Mouse (Mus musculus): ENCODE data around the gene Umodl1. TPM values are rescaled to one million over a fixed set of nuclear protein-coding genes. Genes with fewer than 3 reads are reported as not detected.

Umodl1 gene
- polyA plus RNA-seq, 1 experiment from 2014 or later, result not detected

DNA sequence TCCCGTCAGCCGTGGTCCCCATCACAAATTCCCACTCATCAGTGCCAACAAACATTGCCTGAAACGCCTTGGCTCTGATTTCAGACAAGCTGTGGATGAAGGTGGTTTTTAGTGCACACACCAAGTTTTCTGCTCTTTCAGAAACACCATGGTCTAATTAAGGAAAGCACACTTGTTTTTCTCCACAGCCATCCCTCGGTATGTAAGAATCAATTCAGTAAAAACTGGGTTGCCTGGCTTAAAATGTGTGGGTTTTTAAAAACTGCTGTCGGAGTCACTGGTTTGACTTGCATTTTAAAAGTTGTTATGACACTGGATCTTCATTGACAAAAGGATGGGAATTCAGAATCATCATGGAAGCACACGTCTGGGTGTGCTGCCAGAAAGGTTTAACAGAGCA lies 73.3 kb downstream of the Umodl1 start:
- 77% methylated on average over 6 of the region's 6 CpGs for WGBS
- Histone ChIP-seq H3K9ac (no peak overlapping the region), H3K27ac (no peak overlapping the region), H3K4me2 (replicated peaks) (no peak overlapping the region), H3K36me3 (no peaks in the 10 kb centered on the region), H3K27me3 (no peaks in the 10 kb centered on the region), H3K4me3 (no peak overlapping the region), H3K4me1 (no peaks in the 10 kb centered on the region), H3K9me3 (peaks cover 7% of the 10 kb centered on the region; the same call in 1 of the 2 replicates)
- ATAC-seq (ENCODE audit: low FRiP score, low read depth), result no peak

DNA sequence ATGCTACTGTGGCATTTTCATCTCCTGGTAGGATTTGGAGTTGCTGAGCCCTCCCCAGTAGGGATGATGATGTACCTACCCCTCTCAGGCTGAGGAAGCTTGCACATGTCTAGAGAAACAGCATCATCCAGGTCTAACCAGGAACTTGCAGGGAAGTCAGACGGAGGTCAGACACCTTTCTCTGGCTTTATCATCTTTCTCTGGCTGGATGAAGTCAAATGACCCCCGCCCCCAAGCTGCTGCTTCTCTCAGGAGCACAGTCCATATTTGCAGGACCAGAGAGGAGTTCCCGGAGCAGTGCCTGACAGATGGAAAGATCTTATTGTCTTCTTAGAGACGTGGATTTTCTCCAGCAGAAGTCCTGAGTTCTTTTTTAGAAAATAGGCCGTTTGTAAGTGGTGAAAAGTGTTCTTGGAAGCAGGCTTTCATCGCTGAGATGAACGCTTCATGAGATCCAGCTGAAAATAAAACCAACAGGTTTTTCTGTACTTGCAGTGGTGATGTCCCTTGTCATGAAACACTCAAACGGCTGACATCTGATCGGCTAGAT lies 74.5 kb downstream of the Umodl1 start:
- Histone ChIP-seq H3K4me1 (peaks cover 6% of the 10 kb centered on the region), H3K27me3 (no peaks in the 10 kb centered on the region), H3K4me2 (replicated peaks) (no peak overlapping the region), H3K27ac (no peak overlapping the region), H3K9ac (no peak overlapping the region), H3K4me3 (no peak overlapping the region), H3K9me3 (peaks cover 7% of the 10 kb centered on the region; the same call in 1 of the 2 replicates), H3K36me3 (no peaks in the 10 kb centered on the region)
- WGBS, result 75% methylated on average over 9 of the region's 9 CpGs
- no peak for ATAC-seq (ENCODE audit: low FRiP score, low read depth)

- H3K4me1 ChIP-seq, result peaks cover 10% of the 10 kb centered on the region
- ATAC-seq (ENCODE audit: low FRiP score, low read depth), result no peak
- H3K9me3 ChIP-seq, result peaks cover 7% of the 10 kb centered on the region; the same call in 1 of the 2 replicates
- no peak overlapping the region for H3K27ac ChIP-seq
- no peaks in the 10 kb centered on the region for H3K27me3 ChIP-seq
- no peak overlapping the region for H3K4me3 ChIP-seq
- H3K36me3 ChIP-seq, result no peaks in the 10 kb centered on the region
- no peak overlapping the region for H3K9ac ChIP-seq
- no peak overlapping the region for H3K4me2 ChIP-seq (replicated peaks)
- WGBS, result 80% methylated on average over 4 of the region's 4 CpGs
Observed at GRCm38 (mm10) chr17:31029407-31029806, 75.0 kb downstream of the Umodl1 start.

- Histone ChIP-seq H3K4me3 (no peak overlapping the region), H3K36me3 (no peaks in the 10 kb centered on the region), H3K9me3 (peaks cover 7% of the 10 kb centered on the region; the same call in 1 of the 2 replicates), H3K27me3 (no peaks in the 10 kb centered on the region), H3K27ac (no peak overlapping the region), H3K9ac (no peak overlapping the region), H3K4me2 (replicated peaks) (no peak overlapping the region), H3K4me1 (peaks cover 29% of the 10 kb centered on the region)
- WGBS, result 91% methylated on average over 4 of the region's 4 CpGs
- ATAC-seq (ENCODE audit: low FRiP score, low read depth), result no peak
Observed at GRCm38 (mm10) chr17:31032341-31032740, 77.9 kb downstream of the Umodl1 start.

DNA sequence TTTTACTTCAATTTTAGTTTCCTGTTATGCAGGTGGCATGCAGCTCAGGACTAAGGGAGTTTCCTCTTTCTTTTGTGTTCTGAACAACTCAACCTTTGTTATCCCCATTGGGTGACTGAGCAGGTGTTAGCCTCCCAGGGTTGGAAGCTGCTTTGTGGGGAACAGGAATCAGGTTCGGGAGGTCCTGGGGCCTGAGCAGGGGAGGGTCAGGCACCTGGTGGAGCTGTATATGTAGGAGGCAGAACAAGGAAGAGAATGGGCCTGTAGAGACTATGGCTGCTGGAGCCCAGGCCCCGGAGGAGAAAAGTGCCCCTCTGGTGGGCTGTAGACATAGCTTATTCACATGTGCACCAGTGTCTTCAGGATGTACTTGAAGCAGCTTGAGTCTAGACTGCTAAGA lies 78.8 kb downstream of the Umodl1 start:
- Histone ChIP-seq H3K4me2 (replicated peaks) (no peak overlapping the region), H3K9ac (no peak overlapping the region), H3K27ac (no peak overlapping the region), H3K4me1 (peaks cover 35% of the 10 kb centered on the region), H3K4me3 (no peak overlapping the region), H3K36me3 (no peaks in the 10 kb centered on the region), H3K9me3 (peaks cover 7% of the 10 kb centered on the region; the same call in 1 of the 2 replicates), H3K27me3 (no peaks in the 10 kb centered on the region)
- ATAC-seq (ENCODE audit: low FRiP score, low read depth), result no peak
- WGBS, result 73% methylated on average over 2 of the region's 2 CpGs

DNA sequence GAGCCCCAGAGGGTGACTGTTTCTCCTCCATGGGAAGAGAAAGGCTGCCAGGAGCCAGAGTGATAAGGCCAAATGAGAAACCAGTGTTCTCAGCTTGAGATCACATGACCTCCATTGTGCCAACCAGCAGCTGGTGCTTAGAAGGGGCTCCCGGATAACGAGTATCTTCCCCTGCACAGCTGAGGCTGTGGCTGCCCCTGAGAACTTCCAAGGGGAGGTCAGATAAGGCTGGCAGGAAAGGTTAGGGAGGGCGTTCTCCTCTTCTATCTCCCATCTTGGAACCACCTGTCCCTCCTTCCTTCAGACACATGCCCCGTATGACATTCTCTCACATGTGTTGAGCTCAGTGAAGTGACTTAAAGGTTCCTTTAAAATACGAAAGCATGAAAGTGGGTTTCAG lies 79.7 kb downstream of the Umodl1 start:
- Histone ChIP-seq H3K4me2 (replicated peaks) (no peak overlapping the region), H3K36me3 (no peaks in the 10 kb centered on the region), H3K9me3 (peaks cover 7% of the 10 kb centered on the region; the same call in 1 of the 2 replicates), H3K9ac (no peak overlapping the region), H3K27me3 (no peaks in the 10 kb centered on the region), H3K4me1 (peaks cover 35% of the 10 kb centered on the region), H3K4me3 (no peak overlapping the region), H3K27ac (no peak overlapping the region)
- 58% methylated on average over 5 of the region's 5 CpGs for WGBS
- ATAC-seq (ENCODE audit: low FRiP score, low read depth), result no peak

DNA sequence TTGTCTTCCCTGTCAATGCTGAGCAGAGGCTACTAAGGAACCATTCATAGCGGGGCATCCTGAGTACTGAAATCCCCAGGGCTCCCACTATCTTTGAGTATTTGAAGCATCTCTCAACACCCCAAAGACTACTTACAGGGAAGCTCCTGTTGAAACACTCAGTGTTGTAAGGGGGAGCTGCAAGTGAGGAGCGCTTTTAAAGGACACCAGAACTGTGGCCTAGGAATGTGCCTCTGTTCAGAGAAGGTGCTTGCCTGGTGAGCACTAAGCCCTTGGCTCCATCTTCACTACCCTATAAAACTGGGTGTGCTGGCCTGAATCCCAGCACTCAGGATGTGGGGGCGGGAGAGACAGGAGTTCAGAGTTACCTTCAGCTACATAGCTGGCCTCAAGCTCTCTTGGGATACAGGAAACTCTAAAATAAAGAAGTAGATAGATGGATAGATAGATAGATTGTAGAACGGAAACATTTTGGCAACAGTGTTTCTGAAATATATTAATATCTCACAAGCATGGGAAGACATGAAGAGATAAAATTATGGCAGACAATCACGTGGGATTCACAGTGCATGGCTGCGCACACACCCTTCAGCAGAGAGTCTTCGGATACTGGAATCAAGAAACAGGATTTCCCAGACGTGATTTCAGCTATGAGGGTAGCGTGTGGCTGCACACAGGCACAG lies 80.4 kb downstream of the Umodl1 start:
- WGBS, result 85% methylated on average over 9 of the region's 9 CpGs
- Histone ChIP-seq H3K4me3 (no peak overlapping the region), H3K4me2 (replicated peaks) (no peak overlapping the region), H3K36me3 (no peaks in the 10 kb centered on the region), H3K27ac (no peak overlapping the region), H3K27me3 (no peaks in the 10 kb centered on the region), H3K4me1 (peaks cover 35% of the 10 kb centered on the region), H3K9ac (no peak overlapping the region), H3K9me3 (peaks cover 7% of the 10 kb centered on the region; the same call in 1 of the 2 replicates)
- ATAC-seq (ENCODE audit: low FRiP score, low read depth), result no peak

DNA sequence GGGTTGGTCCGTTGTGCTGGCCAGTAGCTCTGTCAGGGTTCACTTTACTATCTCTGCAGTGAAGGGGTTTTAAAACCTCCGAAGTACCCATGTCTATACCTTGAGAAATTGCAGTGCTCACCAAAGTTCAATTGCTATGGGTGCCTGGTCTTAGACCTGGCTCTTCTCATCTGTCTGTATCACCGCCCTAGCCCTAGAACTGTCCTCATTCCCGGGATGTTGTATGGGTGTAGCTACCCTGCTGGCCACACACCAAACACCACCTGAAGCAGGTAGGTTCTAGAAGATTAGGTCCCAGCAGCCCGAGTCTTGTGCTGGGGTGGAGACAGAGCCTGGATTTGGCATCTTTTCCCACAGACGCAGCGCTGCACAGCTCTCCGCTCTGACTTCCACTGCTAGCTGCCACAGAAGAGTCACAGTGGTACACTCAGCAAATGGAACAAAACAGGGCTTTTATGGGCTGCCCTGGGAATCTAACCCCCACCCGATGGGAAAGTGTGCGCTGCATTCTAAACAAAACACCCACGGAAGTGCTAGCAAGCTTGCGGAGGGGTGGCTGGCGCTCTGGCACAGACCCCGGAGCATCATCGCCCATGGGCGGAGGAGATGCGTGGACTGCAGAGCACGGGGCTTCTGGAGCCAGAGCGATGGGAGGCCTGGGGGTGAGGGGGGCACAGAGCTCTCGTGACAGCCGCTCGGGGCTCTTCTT lies 81.9 kb downstream of the Umodl1 start:
- Histone ChIP-seq H3K9ac (no peak overlapping the region), H3K27me3 (no peaks in the 10 kb centered on the region), H3K4me1 (peaks cover 35% of the 10 kb centered on the region), H3K36me3 (no peaks in the 10 kb centered on the region), H3K4me3 (no peak overlapping the region), H3K27ac (no peak overlapping the region; the same call in 1 of the 2 replicates), H3K4me2 (replicated peaks) (no peak overlapping the region), H3K9me3 (peaks cover 7% of the 10 kb centered on the region; the same call in 1 of the 2 replicates)
- no peak for ATAC-seq (ENCODE audit: low FRiP score, low read depth)
- 79% methylated on average over 22 of the region's 22 CpGs for WGBS

DNA sequence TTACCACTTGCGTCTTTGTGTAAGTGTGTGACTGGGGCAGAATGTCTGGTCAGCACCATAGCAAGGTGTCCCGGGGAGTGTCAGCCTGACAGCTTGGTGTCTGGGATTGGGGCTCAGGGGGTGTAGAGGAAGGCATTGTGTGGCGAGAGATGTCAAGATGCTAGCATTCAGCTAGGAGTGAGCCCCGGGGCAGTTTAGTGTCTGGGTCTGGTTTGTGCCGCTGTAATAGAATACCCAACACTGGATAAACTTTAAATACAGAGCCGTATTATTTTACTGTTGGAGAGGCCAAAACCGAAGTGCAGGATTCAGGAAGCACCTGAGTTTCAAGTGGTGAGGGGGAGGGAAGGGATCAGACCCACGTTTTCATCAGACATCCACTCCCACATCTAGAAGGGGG lies 82.9 kb downstream of the Umodl1 start:
- H3K4me2 ChIP-seq (replicated peaks), result no peak overlapping the region
- no peak overlapping the region for H3K4me3 ChIP-seq
- H3K4me1 ChIP-seq, result peaks cover 35% of the 10 kb centered on the region
- ATAC-seq (ENCODE audit: low FRiP score, low read depth), result no peak
- H3K27me3 ChIP-seq, result no peaks in the 10 kb centered on the region
- no peaks in the 10 kb centered on the region for H3K36me3 ChIP-seq
- H3K27ac ChIP-seq, result no peak overlapping the region
- no peak overlapping the region for H3K9ac ChIP-seq
- H3K9me3 ChIP-seq, result 0 out of 2 replicates have a peak, but pooled peaks cover 1% of the 10 kb centered on the region
- WGBS, result 49% methylated on average over 8 of the region's 8 CpGs

DNA sequence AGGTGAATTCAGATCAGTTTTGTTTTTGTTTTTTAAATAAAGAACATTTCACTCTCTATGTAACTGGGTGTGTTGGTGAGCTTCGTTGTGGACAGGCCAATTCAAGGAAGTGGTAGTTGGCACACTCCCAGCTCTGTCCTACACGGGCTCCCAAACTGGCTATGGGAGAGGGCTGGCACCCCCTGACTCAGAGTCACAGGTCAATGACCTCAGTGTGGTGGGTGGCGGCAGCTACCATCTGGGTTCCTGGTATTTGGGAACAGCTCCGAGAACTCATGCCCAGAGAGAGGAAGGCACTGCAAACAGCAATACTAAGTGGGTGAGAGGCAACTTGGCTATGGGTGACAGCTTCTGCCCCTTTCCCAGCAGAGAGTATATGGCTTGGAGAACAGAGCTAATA lies 83.9 kb downstream of the Umodl1 start:
- ATAC-seq (ENCODE audit: low FRiP score, low read depth), result no peak
- Histone ChIP-seq H3K36me3 (no peaks in the 10 kb centered on the region), H3K4me2 (replicated peaks) (no peak overlapping the region), H3K9ac (no peak overlapping the region), H3K9me3 (no peaks in the 10 kb centered on the region), H3K27ac (no peak overlapping the region), H3K4me3 (no peak overlapping the region), H3K27me3 (no peaks in the 10 kb centered on the region), H3K4me1 (peaks cover 32% of the 10 kb centered on the region)
- 77% methylated on average over 4 of the region's 4 CpGs for WGBS

DNA sequence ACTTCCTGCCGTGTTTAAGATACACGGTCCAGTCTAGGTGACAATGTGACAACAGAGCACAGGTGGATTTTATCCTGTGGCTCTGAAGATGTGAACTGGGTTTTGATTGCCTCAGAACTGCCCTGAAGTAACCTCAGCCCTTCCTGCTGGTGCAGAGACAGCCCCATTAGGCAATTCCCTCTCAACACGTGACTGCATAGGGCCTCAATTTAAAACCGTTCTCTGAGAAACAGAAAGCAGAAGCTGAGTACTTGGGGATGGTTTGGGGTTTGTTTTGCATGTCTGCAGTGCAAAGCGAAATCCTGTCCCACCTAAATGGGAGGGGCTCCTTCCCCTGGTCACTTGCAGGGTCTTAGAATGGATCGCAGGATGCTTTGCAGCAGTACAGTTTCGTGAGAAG lies 85.2 kb downstream of the Umodl1 start:
- Histone ChIP-seq H3K4me1 (peaks cover 23% of the 10 kb centered on the region), H3K9ac (no peak overlapping the region), H3K4me2 (replicated peaks) (no peak overlapping the region), H3K36me3 (no peaks in the 10 kb centered on the region), H3K27me3 (no peaks in the 10 kb centered on the region), H3K27ac (no peak overlapping the region), H3K4me3 (no peak overlapping the region), H3K9me3 (no peaks in the 10 kb centered on the region)
- 62% methylated on average over 7 of the region's 7 CpGs for WGBS
- no peak for ATAC-seq (ENCODE audit: low FRiP score, low read depth)

GRCm38 (mm10) chr17:31040421-31040820 lies 86.0 kb downstream of the Umodl1 start:
- Histone ChIP-seq H3K4me2 (replicated peaks) (no peak overlapping the region), H3K4me3 (no peak overlapping the region), H3K9me3 (no peaks in the 10 kb centered on the region), H3K4me1 (peaks cover 18% of the 10 kb centered on the region), H3K27ac (no peak overlapping the region), H3K36me3 (no peaks in the 10 kb centered on the region), H3K9ac (no peak overlapping the region), H3K27me3 (no peaks in the 10 kb centered on the region)
- no peak for ATAC-seq (ENCODE audit: low FRiP score, low read depth)
- 78% methylated on average over 7 of the region's 7 CpGs for WGBS
